Mouse (Mus musculus) heart, postnatal 25 days (tissue): Measurements from ENCODE around the gene 4930568D16Rik. TPM values are rescaled to one million over a fixed set of nuclear protein-coding genes. Genes with fewer than 3 reads are reported as not detected.

ENCODE experiments used
- DNase-seq: peaks from one replicate; pipeline ENCODE4 v3.0.0; 2022; ENCODE audit warnings: low spot score
- intact Hi-C: fragments of 180-260 bp; cut with DNase I; formaldehyde crosslinking; loops from one replicate; pipeline ENCODE4 v1.15.1; 2025
- total RNA-seq, 2 experiments: library from RNA; stranded (reverse); gene quantifications; 2 replicates each; pipeline ENCODE4 v1.2.3; 2021

Gene 4930568D16Rik
- total RNA-seq, 2 experiments from 2014 or later: not detected

DNA sequence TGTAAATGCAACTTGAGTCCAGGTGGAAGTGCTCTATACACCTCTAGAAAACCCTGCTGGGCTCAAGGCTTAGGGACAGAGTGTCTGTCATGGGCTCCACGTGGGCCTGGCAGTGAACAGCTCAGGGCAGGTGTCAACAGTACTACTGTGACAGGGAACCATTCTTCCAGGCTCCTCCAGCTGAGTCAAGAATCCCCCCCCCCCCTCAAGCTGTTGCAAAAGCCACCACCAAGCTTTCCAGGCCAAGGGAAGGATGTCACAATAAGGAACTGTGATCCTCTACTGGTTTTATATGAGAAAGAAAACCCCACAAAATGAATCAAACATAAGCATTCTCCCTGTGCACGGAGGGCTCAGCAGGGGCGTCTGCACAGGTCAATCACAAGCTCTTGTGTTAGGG is 53.2 kb downstream of the 4930568D16Rik start:
- no peak for DNase-seq
- intact Hi-C loops: no loop called here

DNA sequence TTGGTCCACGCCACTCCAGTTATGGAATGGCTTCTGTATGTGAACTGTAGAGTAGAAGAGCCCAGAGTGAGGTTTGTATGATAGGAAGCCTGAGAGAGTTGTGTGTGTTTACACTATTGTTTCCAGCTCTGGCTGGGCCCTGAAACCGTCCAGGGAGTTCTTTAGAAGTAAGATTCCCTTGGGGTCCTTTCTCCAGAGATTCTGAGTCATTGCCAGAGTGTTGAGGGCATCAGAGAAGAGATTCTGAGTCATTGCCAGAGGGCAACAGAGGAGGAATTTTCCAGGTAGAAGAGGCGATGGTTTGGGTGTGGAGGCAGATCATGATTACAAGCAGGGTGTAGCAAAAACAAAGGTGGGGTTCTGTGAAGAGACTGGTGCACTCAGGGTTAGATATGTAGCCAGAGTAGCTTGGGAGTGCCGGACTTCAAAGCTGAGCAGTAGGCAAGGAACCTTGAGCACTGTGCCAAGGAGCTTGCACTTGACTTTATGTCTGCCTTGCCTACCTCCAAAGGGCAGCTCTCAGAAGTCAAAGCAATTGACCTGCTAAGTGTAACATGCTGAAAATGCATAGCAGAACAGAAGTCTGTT is 57.5 kb downstream of the 4930568D16Rik start:
- DNase-seq: no peak
- intact Hi-C loops: no loop called here

DNA sequence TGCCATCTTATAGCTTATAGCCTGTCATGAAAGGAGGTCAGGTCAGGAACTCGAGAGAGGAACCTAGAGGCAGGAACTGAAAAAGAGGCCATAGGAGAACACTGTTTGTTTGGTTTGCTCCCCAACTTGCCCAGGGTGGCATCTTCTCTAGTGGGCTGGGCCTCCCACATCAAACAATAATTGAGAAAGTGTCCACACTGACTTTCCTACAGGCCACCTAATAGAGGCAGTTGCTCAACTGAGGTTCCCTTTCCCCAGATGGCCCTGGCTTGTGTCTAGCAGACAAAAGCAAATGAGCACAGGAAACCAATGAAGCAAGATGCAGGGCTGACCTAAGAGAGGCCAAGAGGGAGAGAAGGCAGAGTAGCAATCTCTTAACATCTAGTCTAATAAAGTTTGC is 59.4 kb downstream of the 4930568D16Rik start:
- DNase-seq: no peak

More for the DNA sequence above, 59.4 kb downstream of the 4930568D16Rik start:
- intact Hi-C loops: no loop called here

Other genes with a start within 250 kb of the 4930568D16Rik start
- 100 to 1,000 TPM; 117 to 136 TPM for gene Rab14, start 166.6 kb downstream of the 4930568D16Rik start, total RNA-seq
- gene Gsn, start 111.3 kb downstream of the 4930568D16Rik start, total RNA-seq: 100 to 1,000 TPM; 860 to 960 TPM
- gene Stom, start 30.8 kb downstream of the 4930568D16Rik start, total RNA-seq: 10 to 100 TPM; 64.4 to 68.1 TPM
- not detected for gene 4930402F06Rik, start 29.4 kb upstream of the 4930568D16Rik start, total RNA-seq
- gene Ggta1, start 95.5 kb upstream of the 4930568D16Rik start, total RNA-seq: 10 to 100 TPM; 20.4 to 23.7 TPM
- 10 to 100 TPM; 46.0 to 52.1 TPM for gene Dab2ip, start 190.5 kb upstream of the 4930568D16Rik start, total RNA-seq